Mouse (Mus musculus) testis, adult 2 months (tissue): ENCODE results near the gene Krt7.

ENCODE experiments used
- CTCF ChIP-seq: fragments of 200-500 bp; IDR thresholded peaks from 2 replicates; pipeline ENCODE4 v1.5.1; 2012; ENCODE audit warnings: low read depth, mild to moderate bottlenecking, inconsistent platforms, low read length, moderate library complexity; ENCODE audit not compliant: control insufficient read depth, insufficient read depth, insufficient replicate concordance
- POLR2A ChIP-seq: fragments of 200-500 bp; IDR thresholded peaks from 2 replicates; pipeline ENCODE4 v1.6.1; 2012; ENCODE audit warnings: low read depth, mild to moderate bottlenecking, inconsistent platforms, low read length, moderate library complexity; ENCODE audit not compliant: control insufficient read depth

DNA sequence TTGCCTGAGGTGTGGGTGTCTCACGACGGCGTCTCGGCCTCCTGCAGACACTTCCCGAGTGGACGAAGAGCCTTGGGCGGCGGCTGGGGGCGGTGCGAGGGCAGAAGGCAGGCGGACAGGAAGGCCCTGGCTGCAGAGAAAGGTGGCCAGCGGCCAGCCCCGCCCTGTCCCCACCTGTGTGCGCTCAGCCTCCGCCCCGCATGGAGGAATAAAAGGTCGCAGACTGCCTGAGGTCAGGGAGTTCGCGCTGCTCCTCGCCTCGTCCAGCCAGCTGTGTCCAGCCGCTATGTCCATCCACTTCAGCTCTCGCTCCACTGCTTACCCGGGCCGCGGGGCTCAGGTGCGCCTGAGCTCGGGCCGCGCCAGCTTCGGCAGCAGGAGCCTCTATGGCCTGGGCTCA lies 1.3 kb downstream of the Krt7 start:
- no peak for TF ChIP-seq CTCF
- TF ChIP-seq POLR2A = no peak
